Mouse (Mus musculus) heart, postnatal 10 days (tissue): ENCODE data around the gene Muc13. TPM values are rescaled to one million over a fixed set of nuclear protein-coding genes. Genes with fewer than 3 reads are reported as not detected.
A peak's percentile ranks its signal among the peaks of the same experiment; 100 is the strongest.

Experiments
- DNase-seq, 2 experiments: peaks; one replicate each; pipeline ENCODE4 v3.0.0; 2021
- intact Hi-C: fragments of 180-260 bp; cut with DNase I; formaldehyde crosslinking; loops from one replicate; pipeline ENCODE4 v1.15.1; 2025
- total RNA-seq, 2 experiments: library from RNA; stranded (reverse); gene quantifications; 2 replicates each; pipeline ENCODE4 v1.2.3; 2021

The Muc13 gene
- total RNA-seq, 2 experiments from 2014 or later: 0.07 TPM; not detected in 1

DNA sequence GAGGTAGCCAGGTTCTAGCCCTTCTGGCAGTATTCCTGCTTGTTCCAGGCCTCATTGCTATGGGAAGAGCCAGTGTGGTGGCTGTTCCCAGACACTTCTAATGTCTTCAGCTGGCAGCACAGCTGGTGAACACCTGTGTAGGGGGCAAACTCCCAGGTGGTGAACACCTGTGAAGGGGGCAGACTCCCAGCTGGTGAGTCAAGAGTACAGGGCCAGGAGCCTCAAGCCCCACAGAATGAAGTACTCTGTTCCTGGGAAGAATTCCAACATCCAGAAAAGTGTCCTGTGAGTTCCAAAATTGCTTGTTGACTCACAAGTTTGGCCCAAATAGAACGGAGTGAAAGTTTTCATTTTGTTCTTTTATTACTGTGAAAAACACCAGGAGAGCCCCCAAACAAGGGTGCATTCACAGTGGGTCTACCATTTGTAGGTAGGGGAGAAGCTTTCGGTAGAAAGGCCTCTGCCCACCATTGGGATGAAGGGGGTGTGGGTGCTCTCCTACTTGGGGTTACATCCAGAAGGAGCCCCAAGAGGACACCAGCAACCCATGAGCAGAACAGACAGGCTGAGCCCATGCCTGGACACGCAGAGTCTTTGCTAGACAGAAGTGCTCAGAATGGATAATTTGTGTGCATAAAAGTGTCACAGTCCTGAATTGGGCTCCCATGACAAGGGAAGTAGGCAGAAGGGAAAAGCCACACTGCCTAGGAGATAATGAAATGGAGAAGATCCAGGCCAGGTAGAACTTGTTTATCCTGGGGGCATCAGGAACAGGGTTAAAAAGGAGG lies 25.2 kb upstream of the Muc13 start:
- intact Hi-C loops: no loop called here
- DNase-seq: no peak

DNA sequence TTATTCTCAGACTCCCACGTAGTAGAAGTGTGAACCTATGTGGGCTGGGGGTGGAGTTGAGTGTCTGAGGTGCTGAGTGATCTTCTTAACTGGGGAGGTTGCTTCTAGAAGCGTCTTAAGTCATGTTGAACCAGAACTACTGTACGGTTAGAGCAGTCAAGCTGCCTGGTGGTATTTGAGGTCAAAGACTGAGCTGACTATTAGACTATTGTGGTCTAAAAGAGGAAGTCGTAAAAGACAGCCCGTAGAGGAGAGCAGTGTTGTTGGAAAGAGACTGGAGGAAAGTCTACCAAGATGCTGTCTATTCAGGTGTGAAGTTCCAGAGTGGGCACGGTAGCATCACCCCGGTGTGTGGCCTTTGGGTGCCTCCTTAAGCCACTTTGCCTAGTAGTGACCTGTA lies 24.0 kb upstream of the Muc13 start:
- intact Hi-C loops: no loop called here
- DNase-seq: no peak

GRCm38 (mm10) chr16:33770778-33771454 lies 22.9 kb upstream of the Muc13 start:
- DNase-seq: no peak
- intact Hi-C loops: no loop called here

- DNase-seq: no peak
- intact Hi-C loops: no loop called here
Observed at GRCm38 (mm10) chr16:33772809-33773208, 21.0 kb upstream of the Muc13 start.

DNA sequence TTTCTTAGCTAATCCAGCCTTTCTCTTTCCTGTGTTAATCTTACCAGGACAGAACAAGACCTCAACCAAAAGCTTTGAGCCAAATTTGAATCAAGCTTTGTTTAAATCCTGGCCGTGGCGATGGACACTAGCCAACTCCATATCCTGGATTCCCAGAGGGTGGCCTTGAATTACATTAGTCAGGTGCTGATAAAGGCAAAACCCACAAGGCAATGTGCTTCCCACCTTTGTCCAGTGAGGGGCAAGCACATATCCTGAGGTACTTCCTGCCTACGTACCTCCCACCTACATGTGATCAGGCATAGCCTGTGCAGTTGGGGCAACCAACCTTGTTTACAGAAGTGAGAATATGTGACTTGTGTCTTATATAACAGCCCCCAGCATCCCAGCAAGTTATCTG lies 18.9 kb upstream of the Muc13 start:
- intact Hi-C loops: no loop called here
- peak in 1 of 2 experiments; percentile 34 for DNase-seq

DNA sequence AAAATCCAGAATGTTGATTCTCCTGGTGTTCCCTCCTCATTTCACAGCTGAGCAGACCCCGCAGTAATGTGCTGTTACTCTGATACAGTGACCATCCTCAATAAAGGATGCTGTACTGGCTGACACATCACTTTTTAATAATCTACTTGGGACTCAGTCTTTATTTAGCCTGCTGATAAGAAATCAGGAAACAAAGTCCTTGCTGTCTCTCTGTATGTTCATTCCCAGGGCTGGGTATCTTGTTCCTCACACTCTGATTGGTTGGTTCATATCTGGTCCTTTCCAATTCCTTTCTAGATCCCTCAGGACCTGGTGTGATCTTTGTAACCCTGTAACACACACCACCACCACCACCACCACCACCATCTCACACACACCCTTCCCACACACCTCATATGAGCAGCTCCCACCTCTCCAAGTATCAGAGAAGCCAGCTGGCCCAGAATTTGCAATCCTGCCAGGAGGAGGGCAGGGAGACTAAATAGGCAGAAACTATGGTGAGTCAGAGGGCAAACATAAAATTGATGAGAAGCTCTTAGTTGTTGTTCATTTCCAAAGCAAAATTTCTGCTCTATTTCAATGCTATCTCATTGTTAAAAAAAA lies 18.0 kb upstream of the Muc13 start:
- intact Hi-C loops: no loop called here

GRCm38 (mm10) chr16:33776766-33777529 lies 16.9 kb upstream of the Muc13 start:
- DNase-seq: no peak
- intact Hi-C loops: no loop called here

More for the DNA sequence above, 18.0 kb upstream of the Muc13 start:
- no peak for DNase-seq

DNA sequence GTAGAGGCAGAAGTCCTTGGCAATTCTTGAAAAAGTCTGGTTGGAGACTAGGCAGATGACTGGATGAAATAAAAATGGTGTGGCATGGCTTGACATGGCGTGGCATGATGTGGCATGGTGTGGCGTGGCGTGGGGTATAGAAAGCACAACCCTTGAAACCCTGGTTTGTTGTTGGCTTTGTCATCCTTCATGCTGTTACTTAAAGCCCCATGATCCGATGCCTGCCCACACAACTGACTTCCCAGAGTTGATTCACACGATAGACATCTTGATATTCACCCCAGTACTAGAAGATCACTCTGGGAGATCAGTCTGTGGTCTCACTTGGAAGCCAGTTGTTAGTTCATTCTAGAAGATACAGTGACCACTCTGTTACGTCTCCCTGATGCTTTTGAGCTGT lies 16.2 kb upstream of the Muc13 start:
- no peak for DNase-seq
- intact Hi-C loops: no loop called here

DNA sequence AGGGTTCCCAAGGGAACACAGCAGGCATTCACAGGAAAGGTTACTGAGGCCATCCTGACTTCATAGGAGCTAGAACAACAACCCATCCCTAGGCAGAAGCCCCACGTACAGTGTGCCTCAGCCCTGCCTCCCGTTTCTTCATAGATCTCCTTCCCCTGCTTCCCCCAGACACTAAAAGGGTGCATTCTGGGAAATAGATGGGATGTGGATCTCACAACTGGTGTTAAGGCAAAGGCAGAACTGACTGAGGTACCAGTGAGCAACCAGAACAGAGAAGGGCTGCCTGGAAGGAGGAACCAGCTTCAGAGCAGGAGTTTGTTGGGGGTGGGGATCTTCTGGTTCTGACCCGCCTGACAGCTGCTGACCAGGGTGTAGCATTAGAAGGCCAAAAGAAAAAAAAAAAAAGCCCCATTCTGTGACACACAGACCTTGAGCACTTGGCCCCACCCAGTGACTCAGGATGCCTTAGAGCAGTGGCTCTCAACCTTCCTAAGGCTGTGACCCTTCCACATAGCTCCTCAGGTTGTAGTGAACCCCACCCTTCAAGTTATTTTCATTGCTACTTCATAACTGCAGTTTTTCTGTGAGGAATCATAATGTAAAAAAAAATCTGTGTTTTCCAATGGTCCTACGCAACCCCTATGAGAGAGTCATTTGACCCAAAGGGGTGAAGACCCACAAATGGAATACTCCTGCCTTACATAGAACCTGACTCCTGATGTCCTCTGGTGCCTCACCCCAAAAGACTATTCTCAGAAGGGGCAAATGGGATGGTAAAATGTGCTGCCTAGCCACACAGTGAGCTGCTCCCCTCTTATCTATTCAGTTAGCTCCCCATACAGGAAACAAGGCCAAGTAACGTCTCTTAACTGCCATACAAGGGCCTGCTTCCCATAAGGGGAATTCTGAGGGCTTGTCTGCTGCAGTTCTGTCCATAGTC lies 11.8 kb upstream of the Muc13 start:
- no peak for DNase-seq
- intact Hi-C loops: no loop called here

GRCm38 (mm10) chr16:33782729-33783091 lies 11.1 kb upstream of the Muc13 start:
- intact Hi-C loops: no loop called here
- no peak for DNase-seq

DNA sequence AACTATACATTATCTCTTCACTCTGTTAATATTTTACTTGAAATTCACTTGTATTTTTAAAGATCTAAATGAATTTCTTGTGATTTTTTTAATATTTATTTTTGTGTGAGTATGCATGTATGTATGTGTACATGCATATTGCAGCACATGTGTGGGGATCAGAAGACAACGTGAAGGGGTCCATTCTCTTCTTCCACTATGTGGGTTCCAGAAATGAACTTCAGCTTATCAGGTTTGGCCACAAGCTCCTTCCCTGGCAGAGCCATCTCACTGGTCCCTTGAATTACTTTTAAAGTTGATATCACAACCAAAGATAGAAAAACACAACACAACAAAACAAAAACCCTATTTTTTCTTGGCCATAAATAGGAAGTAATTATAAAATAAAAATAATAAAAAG lies 9.3 kb upstream of the Muc13 start:
- intact Hi-C loops: no loop called here
- no peak for DNase-seq

- DNase-seq: no peak
- intact Hi-C loops: no loop called here
Observed at GRCm38 (mm10) chr16:33785092-33785704, 8.6 kb upstream of the Muc13 start.

GRCm38 (mm10) chr16:33786657-33787390 lies 7.0 kb upstream of the Muc13 start:
- intact Hi-C loops: no loop called here
- no peak for DNase-seq

GRCm38 (mm10) chr16:33795106-33795505 lies 1.3 kb downstream of the Muc13 start:
- no peak for DNase-seq
- intact Hi-C loops: loop anchor here (5.0 kb wide), 1 partner anchor 48 kb away; no protein-coding TSS in a partner anchor

DNA sequence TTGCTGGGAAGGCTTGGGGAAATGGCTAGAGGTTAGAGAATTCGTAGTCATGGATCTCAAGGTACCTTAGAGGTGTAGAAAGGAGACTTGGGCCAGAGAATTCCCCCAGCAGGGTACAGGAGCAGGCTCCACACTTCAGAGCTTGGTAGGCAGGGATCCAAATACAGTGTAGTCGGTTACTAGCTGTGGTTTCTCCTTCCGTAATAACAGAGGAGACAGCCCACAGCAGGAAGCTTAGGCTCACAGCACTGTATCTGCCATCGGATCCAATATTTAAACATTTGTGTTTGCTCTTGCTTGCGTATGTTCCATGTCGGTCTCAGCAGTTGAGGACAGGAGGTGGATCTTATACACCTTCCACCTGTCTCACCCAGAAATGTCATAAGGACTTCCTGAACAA lies 2.0 kb downstream of the Muc13 start:
- intact Hi-C loops: loop anchor here (2.0 to 5.0 kb wide), 3 partner anchors 49 to 489 kb away; no protein-coding TSS in a partner anchor

GRCm38 (mm10) chr16:33796756-33797155 lies 2.9 kb downstream of the Muc13 start:
- intact Hi-C loops: loop anchor here (2.0 to 5.0 kb wide), 3 partner anchors 49 to 490 kb away; no protein-coding TSS in a partner anchor

More for the DNA sequence above, 2.0 kb downstream of the Muc13 start:
- DNase-seq: no peak

GRCm38 (mm10) chr16:33797860-33798259 lies 4.0 kb downstream of the Muc13 start:
- intact Hi-C loops: loop anchor here (2.0 to 5.0 kb wide), 3 partner anchors 51 to 491 kb away; no protein-coding TSS in a partner anchor
- peak; percentile 70 to 82 for DNase-seq

More at GRCm38 (mm10) chr16:33796756-33797155, 2.9 kb downstream of the Muc13 start:
- no peak for DNase-seq

GRCm38 (mm10) chr16:33810002-33810401 lies 16.2 kb downstream of the Muc13 start:
- no peak for DNase-seq
- intact Hi-C loops: no loop called here
